Mouse (Mus musculus) spleen, postnatal 14 days (tissue): ENCODE data around the gene Prss57.
"Not testable (repeated sequence)": the region's sequence is repeated elsewhere in the genome, so short reads cannot be mapped to it uniquely, and the experiment has no call there.

Source experiments
- DNase-seq, 2 experiments: peaks; one replicate each; pipeline ENCODE4 v3.0.0; 2021 to 2022; ENCODE audit warnings: low spot score in 2 of 2

The Prss57 gene

DNA sequence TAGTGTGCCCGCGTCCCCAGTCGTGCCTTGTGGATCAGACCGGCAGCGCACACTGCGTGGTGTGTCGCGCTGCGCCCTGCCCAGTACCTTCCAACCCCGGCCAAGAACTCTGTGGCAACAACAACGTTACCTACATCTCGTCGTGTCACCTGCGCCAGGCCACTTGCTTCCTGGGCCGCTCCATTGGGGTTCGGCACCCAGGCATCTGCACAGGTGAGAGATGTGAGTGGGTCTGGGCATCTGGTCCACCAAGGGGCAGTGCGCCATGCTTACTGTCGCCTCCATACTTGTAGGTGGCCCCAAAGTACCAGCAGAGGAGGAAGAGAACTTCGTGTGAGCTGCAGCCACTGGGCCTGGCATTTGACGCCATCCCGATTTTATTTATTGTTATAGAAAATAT lies 9.6 kb downstream of the Prss57 start:
- no peak for DNase-seq

DNA sequence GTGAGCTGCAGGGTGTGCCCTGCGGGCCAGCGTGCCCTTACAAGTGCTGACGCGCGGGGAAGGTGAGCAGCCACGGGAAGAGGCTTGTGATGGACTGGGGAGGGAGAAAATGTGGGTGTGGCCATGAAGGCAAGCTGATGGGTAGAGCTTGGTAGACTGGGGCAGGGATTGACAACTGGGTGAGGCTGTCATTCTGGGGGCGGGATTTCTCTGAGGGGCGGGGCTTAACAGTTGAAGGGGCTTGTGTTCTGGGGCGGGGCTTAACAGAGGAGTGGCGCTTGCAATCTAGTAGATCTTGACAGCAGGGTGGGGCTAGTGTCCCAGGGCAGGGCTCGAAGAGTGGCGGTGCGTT lies 10.1 kb downstream of the Prss57 start:
- peak in 1 of 2 experiments; percentile 62 for DNase-seq

DNA sequence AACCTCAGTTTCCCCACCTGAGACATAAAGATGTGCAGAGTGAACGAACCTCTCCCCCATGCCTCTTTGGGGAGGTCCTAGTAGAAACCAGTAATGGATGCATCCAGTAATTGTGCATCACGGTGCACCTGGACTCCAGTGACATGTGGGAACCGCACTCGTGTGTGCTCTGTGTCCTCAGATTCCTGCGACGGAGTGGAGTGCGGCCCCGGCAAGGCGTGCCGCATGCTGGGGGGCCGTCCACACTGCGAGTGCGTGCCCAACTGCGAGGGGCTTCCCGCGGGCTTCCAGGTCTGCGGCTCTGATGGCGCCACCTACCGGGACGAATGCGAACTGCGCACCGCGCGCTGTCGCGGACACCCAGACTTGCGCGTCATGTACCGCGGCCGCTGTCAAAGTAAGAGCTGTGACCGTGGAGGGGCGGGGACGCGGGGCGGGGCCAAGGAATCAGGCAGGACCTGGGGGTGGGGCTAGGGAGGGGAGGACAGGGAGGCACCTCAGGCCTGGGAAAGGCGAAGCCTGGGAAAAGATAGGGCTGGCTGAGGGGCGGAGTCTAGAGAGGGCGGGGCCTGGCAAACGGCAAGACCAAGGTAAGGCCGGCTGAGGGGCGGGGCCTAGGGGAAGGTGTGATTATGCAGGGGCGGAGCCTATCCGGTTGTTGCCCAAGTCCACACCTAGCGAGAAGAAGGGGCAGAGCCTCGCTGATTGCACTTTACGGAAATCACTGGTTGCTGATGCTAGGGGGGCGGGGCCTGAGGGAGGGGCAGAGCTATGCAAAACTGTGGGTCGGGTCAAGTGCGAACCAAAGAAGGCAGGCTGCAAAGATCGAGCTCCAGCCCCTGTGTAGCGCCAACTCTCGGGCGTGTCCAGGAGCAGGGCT lies 10.7 kb downstream of the Prss57 start:
- peak; percentile 86 to 91 for DNase-seq

DNA sequence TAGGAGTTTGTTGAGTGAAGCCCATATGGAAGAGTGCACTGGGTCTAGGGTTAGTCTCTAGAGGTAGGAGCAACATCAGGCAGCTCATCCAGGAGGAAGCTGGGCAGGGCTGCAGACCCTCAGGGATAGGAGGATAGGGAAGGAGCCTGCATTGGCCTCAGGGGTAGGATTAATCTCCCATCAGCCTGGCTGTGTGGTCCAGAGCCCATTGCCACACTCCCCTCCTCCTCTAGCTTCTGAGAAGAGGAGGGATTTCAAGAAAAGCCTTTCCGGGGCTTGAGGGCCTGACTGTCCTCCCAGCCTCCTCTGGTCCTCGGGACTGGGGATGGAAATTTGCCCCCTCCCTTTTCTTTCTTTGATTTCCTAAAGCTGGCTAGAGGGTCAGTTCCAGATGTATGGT lies 11.6 kb downstream of the Prss57 start:
- DNase-seq = no peak

DNA sequence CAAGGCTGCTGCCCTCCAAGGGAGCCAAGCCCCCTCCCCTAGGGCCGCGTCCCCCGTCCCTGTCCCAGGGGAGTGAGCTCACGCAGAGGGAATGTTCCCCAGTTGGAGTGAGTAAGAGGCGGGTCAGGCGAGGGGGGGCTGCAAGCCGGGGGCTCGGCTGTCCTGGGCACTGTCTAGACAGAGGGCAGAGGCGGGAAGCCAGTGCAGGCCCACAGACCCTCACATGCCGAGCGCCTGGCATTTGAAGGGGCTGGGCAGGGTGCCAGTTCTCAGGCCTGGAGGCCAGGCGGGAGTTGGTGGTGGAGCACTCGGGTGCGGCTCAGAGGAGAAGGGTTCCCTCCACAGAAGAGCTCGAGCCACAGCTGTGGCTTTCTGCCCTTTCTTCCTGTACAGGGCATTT lies 12.8 kb downstream of the Prss57 start:
- DNase-seq = no peak

DNA sequence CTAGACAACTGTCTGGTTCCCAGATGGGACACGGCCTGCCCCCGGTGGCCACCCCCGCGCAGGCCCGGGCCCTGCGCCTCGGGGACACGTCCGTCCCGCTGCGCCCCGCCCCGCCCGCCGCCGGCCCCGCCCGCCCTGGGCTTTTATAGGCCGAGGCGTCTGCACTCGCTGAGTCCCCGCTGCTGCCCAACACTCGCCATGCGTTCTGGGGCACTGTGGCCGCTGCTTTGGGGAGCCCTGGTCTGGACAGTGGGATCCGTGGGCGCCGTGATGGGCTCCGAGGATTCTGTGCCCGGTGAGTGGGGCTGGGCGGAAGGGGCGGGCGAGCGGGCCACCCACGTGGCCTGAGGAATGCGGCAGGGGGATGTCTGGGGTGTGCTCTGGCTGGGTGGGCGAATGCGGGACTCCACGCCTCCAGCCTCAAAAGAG lies 13.6 kb downstream of the Prss57 start, which contains the start of gene Fstl3:
Fstl3 (plus strand) TSS at position 170 of the 429 bp plus-strand sequence.
- no peak for DNase-seq

DNA sequence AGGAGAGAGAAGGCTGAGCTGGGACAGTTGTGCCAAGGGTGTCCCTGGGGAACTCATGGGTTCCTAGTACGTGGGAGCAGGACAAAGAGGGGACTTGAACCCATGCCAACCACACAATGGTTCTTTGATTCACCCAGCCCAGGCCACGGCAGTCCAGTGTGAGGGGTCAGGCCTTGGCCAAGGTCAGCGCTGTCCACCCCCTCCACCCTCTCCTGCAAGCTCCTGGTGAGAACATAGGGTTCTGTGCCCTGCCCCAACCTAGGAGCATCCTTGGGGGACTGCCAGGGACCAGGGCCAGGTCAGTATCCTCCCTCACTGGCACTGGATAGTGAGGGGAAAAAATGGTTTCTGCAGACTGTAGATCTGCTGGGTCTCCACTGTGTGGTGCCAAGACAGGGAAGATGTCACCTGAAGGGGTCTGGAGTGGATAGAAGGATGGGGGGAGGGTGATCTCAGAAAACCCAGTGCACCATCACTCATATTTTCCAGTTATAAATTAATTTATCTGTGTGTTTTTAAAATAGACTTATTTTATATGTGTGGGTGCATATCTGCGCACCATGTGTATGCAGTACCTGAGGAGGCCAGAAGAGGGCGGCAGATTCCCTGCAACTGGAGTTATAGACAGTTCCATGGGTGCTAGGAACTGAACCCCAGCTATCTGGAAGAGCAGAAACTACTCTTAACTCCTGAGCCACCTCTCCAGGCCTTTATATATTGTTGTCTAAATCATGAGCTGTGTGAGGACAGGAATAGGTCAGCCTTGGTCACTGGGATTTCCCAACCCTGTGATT lies 16.1 kb downstream of the Prss57 start:
- DNase-seq = no peak

DNA sequence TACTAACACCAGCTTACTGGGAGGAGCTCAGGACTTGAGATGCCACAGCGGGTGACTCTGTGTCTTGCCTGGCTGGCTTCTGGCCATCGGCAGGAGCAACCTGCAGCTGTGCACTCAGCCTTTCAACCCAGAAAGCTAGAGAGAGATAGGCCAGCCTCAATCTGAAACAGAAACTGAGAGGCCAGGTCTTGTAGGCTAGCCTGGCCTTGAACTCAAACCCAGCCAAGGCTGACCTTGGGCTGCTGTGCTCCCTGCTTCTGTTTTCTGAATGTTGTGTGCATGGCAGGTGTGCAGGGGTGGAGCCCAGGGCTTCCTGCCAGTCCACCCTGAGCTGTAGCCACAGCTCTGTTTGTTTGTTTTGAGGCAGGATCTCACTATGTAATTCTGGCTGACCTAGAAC lies 17.6 kb downstream of the Prss57 start:
- DNase-seq = no peak

DNA sequence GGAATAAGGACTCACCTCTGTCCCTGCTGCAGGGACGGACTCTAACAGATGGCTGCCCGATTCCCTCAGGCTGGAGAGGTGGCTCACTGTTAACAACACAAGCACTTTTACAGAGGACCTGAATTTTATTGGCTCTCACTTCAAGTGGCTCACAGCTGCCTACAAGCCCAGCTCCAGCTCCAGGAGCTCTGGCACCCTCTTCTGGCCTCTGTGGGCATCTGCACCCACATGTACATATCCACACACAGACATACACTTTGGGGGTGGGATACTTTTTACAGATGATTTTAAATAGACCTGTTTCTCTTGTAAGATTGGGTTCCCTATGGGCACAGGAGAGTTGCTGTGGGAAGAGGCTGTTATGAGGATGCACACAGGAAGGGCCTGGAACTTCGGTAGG lies 18.4 kb downstream of the Prss57 start:
- DNase-seq = no peak

DNA sequence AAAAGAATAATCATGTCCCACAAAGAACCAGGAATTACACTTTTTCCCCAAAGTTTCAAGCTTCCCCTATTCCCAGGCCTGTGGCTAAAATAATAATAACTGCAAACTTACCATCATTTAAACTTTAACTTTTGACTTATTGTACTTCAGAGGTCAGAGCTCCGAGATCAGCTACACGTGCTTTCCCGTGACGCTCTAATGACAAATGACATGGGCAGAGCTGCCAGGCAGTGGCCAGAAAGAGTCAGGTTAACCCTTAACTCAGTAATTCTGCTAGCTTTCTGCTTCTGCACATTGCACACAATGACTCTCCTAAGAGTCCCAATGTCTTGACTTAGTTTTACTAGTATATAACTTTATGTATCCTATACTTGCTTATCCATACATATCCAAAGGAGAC lies 21.4 kb downstream of the Prss57 start:
- DNase-seq = no peak

DNA sequence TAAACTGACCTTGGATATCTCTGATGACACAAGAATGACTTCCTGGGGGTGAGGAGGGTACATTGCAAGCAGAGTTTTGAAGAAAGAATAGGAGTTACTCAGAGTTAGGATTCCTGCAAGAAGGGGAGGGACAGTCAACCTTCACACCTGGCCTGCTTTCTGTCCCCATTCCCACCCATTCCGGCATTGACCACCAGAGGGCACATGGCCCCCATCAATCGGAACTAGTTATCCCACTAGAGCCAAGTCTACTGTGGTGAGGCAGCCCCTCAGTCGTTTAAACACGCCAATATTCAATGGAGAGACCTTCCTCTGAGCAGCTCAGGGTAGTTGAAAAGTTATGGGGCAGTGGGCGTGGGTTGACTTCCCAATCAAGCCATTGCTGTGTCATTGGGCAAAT lies 22.4 kb downstream of the Prss57 start:
- peak; percentile 49 to 64 for DNase-seq

DNA sequence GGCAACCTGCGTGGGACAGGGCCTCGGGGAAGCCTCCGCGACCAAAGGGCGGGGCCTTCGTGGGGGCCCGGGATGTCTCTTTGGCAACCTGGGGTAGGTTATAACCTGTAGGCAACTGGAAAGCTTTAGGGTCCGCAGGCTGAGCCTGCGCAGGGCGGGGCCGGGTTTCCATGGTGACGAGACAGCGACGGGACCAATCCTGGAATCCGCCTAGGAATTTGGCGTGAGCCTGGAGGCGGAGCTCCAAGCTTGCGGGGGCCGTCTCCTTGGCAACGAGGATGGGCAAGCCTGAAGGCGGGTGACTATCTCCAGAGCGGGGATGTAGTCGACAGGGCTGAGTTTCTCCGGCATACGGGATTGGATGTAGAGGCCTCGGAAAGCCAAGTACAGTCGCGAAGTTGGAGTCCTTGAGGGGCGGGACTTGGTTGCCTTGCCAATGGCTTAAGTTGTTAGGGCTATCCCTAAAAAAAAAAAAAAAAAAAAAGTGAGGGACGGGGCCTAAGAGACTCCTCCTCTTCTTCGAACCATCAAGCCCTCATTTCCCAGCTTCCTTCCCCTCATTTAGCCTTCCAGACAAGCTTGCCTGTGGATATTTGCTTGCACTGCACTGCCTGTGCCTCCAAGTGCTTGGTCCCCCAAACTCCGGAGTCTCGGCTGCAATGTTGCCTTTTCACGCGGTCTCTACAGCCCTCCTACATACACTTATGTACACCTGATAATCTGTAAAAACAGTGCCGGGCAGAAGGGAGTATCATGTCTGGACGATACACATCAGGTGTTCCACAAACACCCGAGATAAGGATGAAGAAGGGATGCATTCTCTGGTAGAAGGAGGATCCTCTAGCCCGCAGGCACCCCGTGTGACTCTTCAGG lies 23.2 kb downstream of the Prss57 start:
- peak; percentile 56 to 69 for DNase-seq

DNA sequence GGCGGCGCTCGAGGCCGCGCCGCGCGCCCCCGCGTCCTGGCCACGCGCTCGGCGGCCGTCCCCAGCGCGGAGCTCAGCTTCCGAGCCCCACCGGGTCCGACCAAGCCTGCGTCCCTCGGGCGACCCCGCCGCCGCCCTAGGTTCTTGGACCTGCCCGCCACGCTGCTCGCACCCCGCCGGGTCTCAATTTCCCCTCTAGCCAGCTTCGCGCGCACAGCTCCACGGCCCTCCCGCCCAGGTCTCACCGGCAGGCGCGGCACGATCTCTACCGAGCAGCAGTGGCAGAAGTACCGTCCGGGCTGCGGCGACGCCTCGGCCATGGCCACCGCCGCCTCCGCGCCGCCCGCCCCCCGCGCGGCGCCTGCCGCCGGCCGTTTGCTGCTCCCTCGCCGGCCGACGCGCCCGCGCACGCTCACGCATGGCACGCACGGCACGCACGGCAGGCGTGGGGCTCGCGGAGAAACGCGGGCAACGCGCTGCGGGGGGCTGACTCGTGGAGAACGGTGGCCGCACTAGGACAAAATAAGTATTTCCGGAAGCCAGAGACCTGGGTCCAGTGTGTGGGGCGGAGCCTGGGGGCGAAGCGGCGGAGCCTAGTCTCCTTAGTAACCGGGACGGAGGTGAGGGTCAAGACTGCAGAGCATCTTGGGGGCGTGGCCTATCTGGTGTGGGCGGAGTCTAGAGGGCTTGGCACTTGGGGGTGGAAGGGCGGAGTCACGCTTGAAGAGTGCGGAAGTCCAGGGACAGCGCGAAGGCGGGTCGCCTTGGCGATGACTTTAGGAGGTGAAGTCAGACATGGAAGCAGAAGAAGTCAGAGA lies 24.0 kb downstream of the Prss57 start, which contains the start of gene Rnf126:
Rnf126 (minus strand) TSS at position 445 of the 818 bp plus-strand sequence.
- DNase-seq = peak; percentile 100

DNA sequence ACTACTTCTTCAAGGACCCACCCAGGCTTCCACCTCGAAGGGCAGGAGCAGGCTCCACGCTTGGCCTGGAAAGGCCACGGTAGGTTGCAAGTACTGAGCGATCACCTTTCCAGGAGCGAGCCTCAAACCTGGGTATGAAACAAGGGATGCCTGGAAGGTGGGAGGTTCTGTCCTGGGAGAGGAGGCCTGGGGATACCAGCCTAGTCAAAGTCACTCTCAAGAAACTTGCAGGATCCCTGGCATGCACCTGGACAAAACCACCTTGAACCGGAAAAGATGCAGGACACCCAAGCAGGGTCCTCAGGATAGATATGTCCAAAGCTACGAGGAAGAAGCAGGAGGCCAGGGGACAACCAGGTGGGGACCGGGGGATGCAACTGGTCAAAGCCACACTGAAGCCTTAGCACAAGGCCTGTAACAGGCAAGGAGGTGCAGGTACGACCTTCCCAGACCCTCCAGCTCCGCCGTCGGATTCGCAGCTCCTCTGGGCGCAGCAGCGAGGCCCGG lies 24.7 kb downstream of the Prss57 start:
- DNase-seq = no peak

DNA sequence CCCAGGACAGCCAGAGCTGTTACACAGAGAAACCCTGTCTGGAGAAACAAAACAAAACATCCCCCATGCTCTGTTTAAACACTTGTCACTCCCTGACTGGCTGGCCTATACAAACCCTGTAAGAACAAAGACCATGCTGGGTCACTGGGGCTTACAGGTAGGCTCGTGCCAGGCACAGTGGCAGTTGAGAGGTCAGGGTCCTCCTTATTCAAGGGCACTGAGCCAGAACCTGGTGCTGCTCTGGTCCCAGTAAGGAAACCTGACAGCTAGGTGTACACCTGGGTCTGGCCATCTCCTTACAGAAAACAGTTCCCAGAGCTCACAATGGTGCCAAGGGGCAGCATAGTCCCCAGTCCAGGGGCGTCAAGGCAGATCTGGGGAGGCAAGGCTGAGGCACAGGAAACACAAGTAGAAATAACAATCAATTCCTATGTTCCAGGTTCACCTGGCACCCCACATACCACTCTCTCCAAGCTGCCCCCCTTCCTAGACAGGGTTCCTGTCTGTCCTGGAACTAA lies 25.5 kb downstream of the Prss57 start:
- no peak for DNase-seq

DNA sequence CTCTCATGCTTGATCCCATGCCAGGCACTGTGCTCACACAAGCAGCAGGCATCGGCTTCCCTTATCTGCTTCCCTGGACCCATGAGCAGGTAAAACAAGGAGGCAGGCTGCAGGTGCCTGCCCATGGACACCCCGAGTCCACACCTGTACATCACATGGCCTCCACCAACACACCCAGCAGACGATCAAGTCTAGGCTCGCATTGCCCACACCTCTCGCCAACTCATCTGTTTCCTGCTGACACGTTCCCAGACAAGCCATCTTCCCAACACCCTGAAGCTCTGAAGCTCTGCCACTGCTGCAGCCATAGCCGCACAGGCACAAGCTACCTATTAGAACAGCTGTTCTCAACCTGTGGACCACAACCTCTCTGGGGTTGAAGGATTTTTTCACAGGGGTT lies 26.5 kb downstream of the Prss57 start:
- no peak for DNase-seq

DNA sequence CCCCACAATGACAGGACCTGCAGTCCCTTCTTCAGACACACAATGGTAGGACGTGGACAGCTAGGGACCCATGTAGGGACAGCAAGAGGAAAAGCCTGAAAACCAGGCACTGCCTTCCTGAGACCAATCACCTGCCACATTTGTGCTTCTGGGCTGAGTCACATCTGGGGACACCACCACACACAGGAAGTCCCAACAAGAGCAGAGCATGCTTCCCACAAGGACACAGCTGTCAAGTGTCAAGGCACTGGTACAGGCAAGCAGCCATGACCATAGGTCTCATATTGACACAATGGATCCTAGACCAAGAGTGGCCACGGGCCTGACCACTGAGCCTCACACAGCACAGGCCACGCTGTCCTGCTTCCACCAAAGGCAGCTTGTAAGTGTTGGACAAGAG lies 27.9 kb downstream of the Prss57 start:
- DNase-seq = no peak

DNA sequence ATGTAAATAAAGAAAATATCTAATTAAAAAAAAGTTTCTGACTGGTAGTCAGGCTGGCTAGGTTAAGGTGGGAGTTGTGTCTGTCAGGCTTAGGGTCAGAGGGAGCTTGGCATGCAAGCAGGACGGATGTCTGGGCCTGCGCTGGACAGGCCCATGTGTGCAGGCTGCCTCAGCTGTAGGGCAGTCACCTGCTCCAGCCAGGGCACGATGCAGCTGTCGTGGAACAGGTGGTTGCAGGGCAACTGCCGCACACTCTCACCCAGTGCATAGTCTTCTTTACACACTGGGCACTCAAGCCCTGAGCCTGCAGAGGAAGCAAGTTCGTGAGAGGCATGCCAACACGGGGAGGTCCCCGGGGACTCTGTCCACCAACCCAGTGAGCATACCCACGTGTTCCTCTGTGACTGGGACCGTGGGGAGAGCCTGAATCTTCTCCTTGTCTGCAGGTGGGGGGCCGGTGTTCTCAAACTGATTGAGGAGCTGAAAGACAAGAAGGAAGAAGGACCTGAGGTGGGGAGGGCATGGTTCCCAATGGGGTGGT lies 30.1 kb downstream of the Prss57 start:
- DNase-seq = no peak

DNA sequence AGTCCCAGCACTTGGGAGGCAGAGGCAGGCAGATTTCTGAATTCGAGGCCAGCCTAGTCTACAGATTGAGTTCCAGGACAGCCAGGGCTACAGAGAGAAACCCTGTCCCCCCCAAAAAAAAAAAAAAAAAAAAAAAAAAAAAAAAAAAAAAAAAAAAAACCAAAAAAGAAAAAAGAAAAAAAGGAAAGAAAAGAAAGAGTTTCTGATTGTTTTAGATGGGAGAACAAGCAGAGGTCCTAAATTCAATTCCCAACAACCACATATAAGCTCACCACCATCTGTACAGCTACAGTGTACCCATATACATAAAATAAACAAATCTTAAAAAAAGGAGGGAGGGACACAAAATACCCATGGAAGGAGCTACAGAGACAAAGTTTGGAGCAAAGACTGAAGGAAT lies 31.1 kb downstream of the Prss57 start:
- DNase-seq = not testable (repeated sequence)

DNA sequence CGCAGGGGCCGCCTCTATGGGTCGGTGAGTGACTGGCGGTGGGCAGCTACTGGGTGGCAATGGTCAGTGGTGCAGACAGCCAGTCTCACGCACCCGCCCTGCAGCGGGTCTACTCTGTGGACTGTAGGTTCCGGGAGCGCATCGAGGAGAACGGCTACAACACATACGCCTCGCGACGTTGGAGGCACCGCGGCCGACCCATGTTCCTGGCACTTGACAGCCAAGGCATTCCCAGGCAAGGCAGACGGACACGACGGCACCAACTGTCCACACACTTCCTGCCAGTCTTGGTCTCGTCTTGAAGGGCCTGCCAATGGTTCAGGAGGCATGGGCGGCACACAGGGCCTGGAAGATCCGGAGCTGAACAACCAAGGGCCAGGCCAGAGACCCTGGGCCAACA lies 34.1 kb downstream of the Prss57 start:
- DNase-seq = no peak
